Mouse (Mus musculus): ENCODE results near the gene Itsn2. TPM values are rescaled to one million over a fixed set of nuclear protein-coding genes. Genes with fewer than 3 reads are reported as not detected.
A peak's percentile ranks its signal among the peaks of the same experiment; 100 is the strongest.
"Not testable (repeated sequence)": the region's sequence is repeated elsewhere in the genome, so short reads cannot be mapped to it uniquely, and the experiment has no call there.

Gene Itsn2
- polyA plus RNA-seq (2014; fragmentation: Nextera tagmentation; extraction: Ambion mirVana): 13.0 and 14.5 TPM in 2 replicates

DNA sequence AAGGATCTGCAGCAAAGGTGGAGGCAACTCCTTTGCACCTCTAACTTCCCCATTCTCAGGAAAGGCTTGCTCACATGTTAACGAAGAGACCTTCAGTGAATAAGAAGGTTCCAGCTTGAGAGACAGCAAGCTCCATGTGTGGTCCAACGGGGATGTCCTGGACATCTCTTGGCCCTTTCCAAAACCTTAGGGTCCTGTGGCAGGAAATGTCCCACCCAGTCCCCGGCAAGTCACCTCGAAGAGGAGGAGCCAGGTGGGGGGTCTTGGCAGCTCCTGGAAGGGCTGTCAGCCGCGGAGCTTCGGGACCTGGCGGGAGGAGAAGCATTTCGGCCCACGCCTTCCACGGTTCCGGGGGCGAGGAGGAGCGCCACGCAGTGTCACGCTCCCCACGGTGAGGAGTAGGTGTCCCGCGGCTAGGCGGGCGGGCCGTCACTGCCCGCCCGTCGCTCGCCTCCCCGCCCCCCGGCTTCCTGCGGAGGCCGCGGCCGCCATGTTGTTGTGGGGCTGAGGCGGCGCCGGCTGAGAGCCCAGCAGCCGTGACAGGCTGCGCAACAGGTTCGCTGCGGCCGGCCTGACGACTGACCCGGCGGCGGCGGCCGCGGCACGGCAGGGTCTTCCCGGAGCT, at the start of gene Itsn2, which contains the start of gene Gm3625:
Gene Itsn2, plus strand, starts transcription at position 98 of the 625 bp plus-strand sequence.
Gene Gm3625, minus strand, starts transcription at position 387 of the 625 bp plus-strand sequence.
- Histone ChIP-seq H3K36me3 (ENCODE audit: control insufficient read depth, insufficient read depth, low read length) (no peaks in the 10 kb centered on the region), H3K4me2 (ENCODE audit: low read length) (peak within 1 kb of the TSS; percentile 72), H3K9me3 (replicated peaks; ENCODE audit: control insufficient read depth, low read length) (no peaks in the 10 kb centered on the region), H3K4me3 (ENCODE audit: low read depth, low read length) (peak within 1 kb of the TSS; percentile 82), H3K27ac (ENCODE audit: low read depth, low read length) (no peak within 1 kb of the TSS), H3K27me3 (replicated peaks; ENCODE audit: control insufficient read depth, insufficient read depth, low read length) (no peaks in the 10 kb centered on the region), H3K9ac (ENCODE audit: low read length) (peak within 1 kb of the TSS; percentile 83), H3K4me1 (ENCODE audit: control insufficient read depth, insufficient read depth, low read length) (peaks cover 3% of the 10 kb centered on the region; the same call in 1 of the 2 replicates)
- ATAC-seq: peak; percentile 90
- DNase-seq (ENCODE audit: low spot score): peak; percentile 75
- under 1% methylated on average over 37 of the region's 49 CpGs for WGBS

DNA sequence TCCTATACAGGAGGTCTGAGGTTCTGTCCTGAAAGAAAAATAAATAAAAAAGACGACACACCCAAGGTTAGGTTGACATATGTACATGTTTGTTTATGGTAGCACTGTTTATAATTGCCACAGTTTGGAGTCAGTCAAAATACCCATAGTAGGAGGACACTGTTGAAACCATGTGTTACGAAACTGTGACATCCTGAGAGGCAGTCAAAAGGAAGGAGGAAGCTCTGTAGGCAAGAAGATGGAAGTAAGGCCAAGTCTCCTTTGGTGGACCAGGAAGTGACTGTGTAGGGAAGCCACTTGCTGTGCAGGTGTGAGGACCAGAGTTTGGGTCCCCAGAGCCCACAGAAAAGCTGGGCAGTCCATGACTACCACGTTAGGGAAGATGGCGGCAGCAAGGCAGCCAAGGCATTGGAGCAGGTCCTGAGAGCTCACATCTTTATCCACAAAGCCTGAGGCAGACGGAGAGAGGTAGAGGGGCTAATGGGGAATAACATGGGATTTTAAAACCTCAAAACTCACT, 48.0 kb upstream of the Itsn2 start:
- no peak overlapping the region for H3K4me2 ChIP-seq (ENCODE audit: low read length)
- DNase-seq (ENCODE audit: low spot score): no peak
- H3K9me3 ChIP-seq (replicated peaks; ENCODE audit: control insufficient read depth, low read length): no peaks in the 10 kb centered on the region
- WGBS: 88% methylated on average over 5 of the region's 5 CpGs
- no peak overlapping the region for H3K9ac ChIP-seq (ENCODE audit: low read length)
- H3K4me1 ChIP-seq (ENCODE audit: control insufficient read depth, insufficient read depth, low read length): 0 out of 2 replicates have a peak, but pooled peaks cover 3% of the 10 kb centered on the region
- no peak overlapping the region for H3K4me3 ChIP-seq (ENCODE audit: low read depth, low read length)
- no peak overlapping the region for H3K27ac ChIP-seq (ENCODE audit: low read depth, low read length)
- H3K27me3 ChIP-seq (replicated peaks; ENCODE audit: control insufficient read depth, insufficient read depth, low read length): no peaks in the 10 kb centered on the region
- no peak for ATAC-seq
- H3K36me3 ChIP-seq (ENCODE audit: control insufficient read depth, insufficient read depth, low read length): no peaks in the 10 kb centered on the region

DNA sequence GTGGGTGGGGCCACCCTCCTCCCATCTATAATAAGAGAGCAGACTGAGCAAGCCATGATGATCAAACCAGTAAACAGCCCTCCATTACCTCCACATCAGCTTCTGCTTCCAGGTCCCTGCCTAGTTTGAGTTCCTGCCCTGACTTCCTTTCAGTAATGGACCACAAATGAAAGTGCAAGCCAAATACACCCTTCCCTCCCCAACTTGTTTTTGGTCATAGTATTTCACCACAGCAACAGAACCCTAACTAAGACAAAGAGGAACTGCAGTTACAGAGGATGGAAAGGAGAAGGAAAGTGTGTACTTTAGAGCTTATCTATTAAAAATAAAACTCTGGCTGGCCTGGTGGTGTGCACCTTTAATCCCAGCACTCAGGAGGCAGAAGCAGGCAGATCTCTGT, 47.0 kb upstream of the Itsn2 start:
- Histone ChIP-seq H3K4me2 (ENCODE audit: low read length) (no peak overlapping the region), H3K27ac (ENCODE audit: low read depth, low read length) (no peak overlapping the region), H3K4me1 (ENCODE audit: control insufficient read depth, insufficient read depth, low read length) (0 out of 2 replicates have a peak, but pooled peaks cover 3% of the 10 kb centered on the region), H3K4me3 (ENCODE audit: low read depth, low read length) (no peak overlapping the region), H3K27me3 (replicated peaks; ENCODE audit: control insufficient read depth, insufficient read depth, low read length) (no peaks in the 10 kb centered on the region), H3K9ac (ENCODE audit: low read length) (no peak overlapping the region), H3K36me3 (ENCODE audit: control insufficient read depth, insufficient read depth, low read length) (no peaks in the 10 kb centered on the region), H3K9me3 (replicated peaks; ENCODE audit: control insufficient read depth, low read length) (no peaks in the 10 kb centered on the region)
- ATAC-seq (no peak), DNase-seq (ENCODE audit: low spot score) (no peak)

DNA sequence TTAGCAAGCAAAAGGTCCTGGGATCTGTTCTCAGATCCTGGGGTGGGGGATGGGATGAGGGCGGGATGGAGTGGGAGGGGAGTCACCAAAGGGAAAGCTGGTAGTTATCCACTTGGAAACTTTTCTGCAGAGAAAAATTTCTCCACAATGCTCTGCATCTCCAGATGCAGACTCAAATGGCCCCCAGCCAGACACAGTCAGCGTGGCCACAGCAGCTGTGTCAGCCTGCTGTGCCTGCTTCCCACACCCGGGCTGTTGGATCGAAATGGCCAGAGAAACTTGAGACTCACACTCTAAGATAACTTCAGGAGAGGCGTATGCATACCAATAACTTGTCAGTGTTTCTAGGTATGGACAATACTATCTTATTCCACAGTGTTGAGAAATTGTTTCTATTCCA, 45.9 kb upstream of the Itsn2 start:
- ATAC-seq (no peak), DNase-seq (ENCODE audit: low spot score) (no peak)
- no peaks in the 10 kb centered on the region for H3K36me3 ChIP-seq (ENCODE audit: control insufficient read depth, insufficient read depth, low read length)
- H3K27me3 ChIP-seq (replicated peaks; ENCODE audit: control insufficient read depth, insufficient read depth, low read length): no peaks in the 10 kb centered on the region
- H3K9ac ChIP-seq (ENCODE audit: low read length): no peak overlapping the region
- no peak overlapping the region for H3K4me3 ChIP-seq (ENCODE audit: low read depth, low read length)
- 71% methylated on average over 5 of the region's 5 CpGs for WGBS
- no peak overlapping the region for H3K27ac ChIP-seq (ENCODE audit: low read depth, low read length)
- no peaks in the 10 kb centered on the region for H3K9me3 ChIP-seq (replicated peaks; ENCODE audit: control insufficient read depth, low read length)
- H3K4me2 ChIP-seq (ENCODE audit: low read length): no peak overlapping the region
- H3K4me1 ChIP-seq (ENCODE audit: control insufficient read depth, insufficient read depth, low read length): 0 out of 2 replicates have a peak, but pooled peaks cover 3% of the 10 kb centered on the region

DNA sequence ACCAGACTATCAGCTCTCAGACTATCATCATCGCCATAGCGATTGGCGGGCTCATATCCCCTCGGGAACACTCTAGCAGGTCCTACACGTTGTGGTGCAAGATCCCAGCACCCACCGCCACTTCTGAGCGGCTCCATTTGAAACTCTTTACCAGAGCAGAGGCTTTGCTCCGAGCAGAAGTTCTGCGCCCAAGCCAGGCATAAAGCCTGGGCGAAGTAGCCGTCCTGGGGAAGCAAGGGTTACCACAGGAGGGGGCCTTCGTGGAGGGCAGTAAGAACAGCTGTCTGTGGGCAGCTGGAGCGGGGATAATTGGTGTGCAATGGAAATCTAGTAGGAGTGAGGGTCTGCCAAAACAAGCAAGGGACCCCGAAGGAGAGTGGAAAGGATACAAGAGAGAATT, 44.9 kb upstream of the Itsn2 start:
- DNase-seq (ENCODE audit: low spot score): no peak
- peak; percentile 24; the same call in 1 of the 2 replicates for ATAC-seq

DNA sequence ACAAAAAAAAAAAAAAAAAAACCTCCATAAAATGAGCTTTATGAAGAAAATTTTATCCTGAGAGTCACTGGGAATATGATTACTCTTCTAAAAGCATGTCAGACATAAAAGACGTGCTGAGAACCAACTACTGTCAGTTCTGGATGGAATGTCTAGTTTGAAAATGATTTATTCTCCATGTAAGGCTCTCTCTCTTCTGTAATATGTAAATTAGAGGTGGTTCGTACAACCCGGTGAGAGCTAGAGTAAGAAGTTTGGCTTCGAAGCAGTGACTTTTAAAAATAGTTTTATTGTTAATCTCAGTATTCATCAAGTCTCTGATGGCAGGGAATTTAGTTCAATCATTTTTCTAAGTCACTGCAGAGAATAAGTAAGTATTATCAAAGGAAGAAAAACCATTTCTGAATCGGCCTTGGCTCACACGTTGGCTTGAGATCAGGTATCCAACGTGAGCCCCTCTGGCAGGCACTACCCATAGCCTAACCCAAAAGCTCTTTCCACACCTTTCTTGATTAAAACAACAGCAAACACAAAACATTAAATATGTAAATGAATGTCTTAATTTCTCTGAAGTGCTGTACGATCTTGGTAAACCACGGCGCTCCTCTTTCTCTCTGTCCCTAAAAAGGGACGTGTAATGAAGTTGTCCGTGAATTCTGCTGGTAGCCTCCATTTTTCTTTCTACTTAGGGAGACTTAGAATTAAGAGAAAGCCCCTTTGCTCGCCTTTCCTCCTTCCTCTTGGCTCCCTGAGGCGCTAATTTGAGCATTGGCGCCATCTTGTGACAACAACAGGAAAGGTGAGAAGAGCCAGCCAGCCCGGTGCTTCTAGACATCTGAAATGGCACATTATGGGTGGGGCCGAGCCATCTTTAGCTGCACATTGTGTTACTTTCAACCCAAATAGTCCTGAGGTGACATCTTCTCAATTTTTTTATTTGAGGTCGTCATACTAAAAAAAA, 44.1 kb upstream of the Itsn2 start:
- Histone ChIP-seq H3K4me2 (ENCODE audit: low read length) (peak overlapping the region; percentile 42), H3K27ac (ENCODE audit: low read depth, low read length) (no peak overlapping the region), H3K27me3 (replicated peaks; ENCODE audit: control insufficient read depth, insufficient read depth, low read length) (no peaks in the 10 kb centered on the region), H3K4me3 (ENCODE audit: low read depth, low read length) (peak overlapping the region; percentile 11), H3K9ac (ENCODE audit: low read length) (peak overlapping the region; percentile 22; the same call in 1 of the 2 replicates), H3K4me1 (ENCODE audit: control insufficient read depth, insufficient read depth, low read length) (0 out of 2 replicates have a peak, but pooled peaks cover 3% of the 10 kb centered on the region), H3K9me3 (replicated peaks; ENCODE audit: control insufficient read depth, low read length) (no peaks in the 10 kb centered on the region), H3K36me3 (ENCODE audit: control insufficient read depth, insufficient read depth, low read length) (no peaks in the 10 kb centered on the region)
- ATAC-seq (peak; percentile 90), DNase-seq (ENCODE audit: low spot score) (peak; percentile 94)
- whole genome bisulfite sequencing: 22% methylated on average over 18 of the region's 18 CpGs

More for the DNA sequence above, 44.9 kb upstream of the Itsn2 start:
- Histone ChIP-seq H3K4me2 (ENCODE audit: low read length) (no peak overlapping the region), H3K27ac (ENCODE audit: low read depth, low read length) (no peak overlapping the region), H3K4me1 (ENCODE audit: control insufficient read depth, insufficient read depth, low read length) (0 out of 2 replicates have a peak, but pooled peaks cover 3% of the 10 kb centered on the region), H3K36me3 (ENCODE audit: control insufficient read depth, insufficient read depth, low read length) (no peaks in the 10 kb centered on the region), H3K9ac (ENCODE audit: low read length) (no peak overlapping the region), H3K4me3 (ENCODE audit: low read depth, low read length) (no peak overlapping the region), H3K9me3 (replicated peaks; ENCODE audit: control insufficient read depth, low read length) (no peaks in the 10 kb centered on the region), H3K27me3 (replicated peaks; ENCODE audit: control insufficient read depth, insufficient read depth, low read length) (no peaks in the 10 kb centered on the region)
- 59% methylated on average over 14 of the region's 14 CpGs for WGBS

DNA sequence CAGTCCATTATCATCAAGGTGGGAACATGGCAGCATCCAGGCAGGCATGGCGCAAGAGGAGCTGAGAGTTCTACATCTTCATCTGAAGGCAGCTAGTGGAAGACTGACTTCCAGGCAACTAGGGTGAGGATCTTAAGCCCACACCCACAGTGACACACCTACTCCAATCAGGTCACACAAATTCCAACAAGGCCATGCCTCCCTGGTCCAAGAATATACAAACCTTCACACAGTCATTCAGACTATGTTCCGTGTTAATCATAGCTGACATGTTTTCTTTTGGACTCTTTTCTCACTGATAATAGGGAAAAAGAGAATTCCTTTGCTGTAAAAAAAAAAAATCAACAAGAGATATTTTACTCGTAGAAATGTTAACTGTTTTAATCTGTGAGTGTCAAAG, 38.7 kb upstream of the Itsn2 start:
- H3K27me3 ChIP-seq (replicated peaks; ENCODE audit: control insufficient read depth, insufficient read depth, low read length); H3K27ac ChIP-seq (ENCODE audit: low read depth, low read length); H3K4me2 ChIP-seq (ENCODE audit: low read length); DNase-seq (ENCODE audit: low spot score); H3K36me3 ChIP-seq (ENCODE audit: control insufficient read depth, insufficient read depth, low read length); ATAC-seq; H3K4me1 ChIP-seq (ENCODE audit: control insufficient read depth, insufficient read depth, low read length); H3K9ac ChIP-seq (ENCODE audit: low read length); H3K4me3 ChIP-seq (ENCODE audit: low read depth, low read length); H3K9me3 ChIP-seq (replicated peaks; ENCODE audit: control insufficient read depth, low read length): not testable (repeated sequence)
- 92% methylated on average over 3 of the region's 3 CpGs for WGBS

DNA sequence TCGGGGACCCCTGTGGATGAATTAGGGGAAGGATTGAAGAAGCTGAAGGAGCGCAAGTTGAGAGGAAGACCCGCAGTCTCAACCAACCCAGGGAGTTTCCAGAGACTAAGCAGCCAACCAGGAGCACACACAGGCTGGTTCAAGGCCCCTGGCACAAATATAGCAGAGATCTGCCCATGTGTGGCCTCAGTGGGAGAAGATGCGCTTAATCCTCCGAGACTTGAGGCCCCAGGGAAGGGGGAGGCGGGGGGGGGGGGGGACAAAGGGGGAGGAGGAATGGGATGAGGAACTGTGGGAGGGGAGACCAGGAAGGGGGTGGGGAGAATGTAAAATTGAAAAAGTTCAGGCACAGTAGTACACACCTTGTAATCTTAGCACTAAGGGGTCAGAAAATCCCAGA, 37.0 kb upstream of the Itsn2 start:
- Histone ChIP-seq H3K9me3 (replicated peaks; ENCODE audit: control insufficient read depth, low read length) (no peaks in the 10 kb centered on the region), H3K4me2 (ENCODE audit: low read length) (no peak overlapping the region), H3K27me3 (replicated peaks; ENCODE audit: control insufficient read depth, insufficient read depth, low read length) (no peaks in the 10 kb centered on the region), H3K4me1 (ENCODE audit: control insufficient read depth, insufficient read depth, low read length) (no peaks in the 10 kb centered on the region), H3K4me3 (ENCODE audit: low read depth, low read length) (no peak overlapping the region), H3K9ac (ENCODE audit: low read length) (no peak overlapping the region), H3K36me3 (ENCODE audit: control insufficient read depth, insufficient read depth, low read length) (no peaks in the 10 kb centered on the region), H3K27ac (ENCODE audit: low read depth, low read length) (no peak overlapping the region)
- DNase-seq (ENCODE audit: low spot score) (no peak), ATAC-seq (no peak)
- 74% methylated on average over 5 of the region's 6 CpGs for WGBS

Data from forebrain, embryonic 14.5 days (tissue).